Mouse (Mus musculus): Measurements from ENCODE around the gene Ttn. TPM values are rescaled to one million over a fixed set of nuclear protein-coding genes. Genes with fewer than 3 reads are reported as not detected.
"Not testable (repeated sequence)": the region's sequence is repeated elsewhere in the genome, so short reads cannot be mapped to it uniquely, and the experiment has no call there.

Ttn gene
- total RNA-seq (2021): 1 to 10 TPM; 1.1 to 2.0 TPM
- long read RNA-seq: 0 reads

DNA sequence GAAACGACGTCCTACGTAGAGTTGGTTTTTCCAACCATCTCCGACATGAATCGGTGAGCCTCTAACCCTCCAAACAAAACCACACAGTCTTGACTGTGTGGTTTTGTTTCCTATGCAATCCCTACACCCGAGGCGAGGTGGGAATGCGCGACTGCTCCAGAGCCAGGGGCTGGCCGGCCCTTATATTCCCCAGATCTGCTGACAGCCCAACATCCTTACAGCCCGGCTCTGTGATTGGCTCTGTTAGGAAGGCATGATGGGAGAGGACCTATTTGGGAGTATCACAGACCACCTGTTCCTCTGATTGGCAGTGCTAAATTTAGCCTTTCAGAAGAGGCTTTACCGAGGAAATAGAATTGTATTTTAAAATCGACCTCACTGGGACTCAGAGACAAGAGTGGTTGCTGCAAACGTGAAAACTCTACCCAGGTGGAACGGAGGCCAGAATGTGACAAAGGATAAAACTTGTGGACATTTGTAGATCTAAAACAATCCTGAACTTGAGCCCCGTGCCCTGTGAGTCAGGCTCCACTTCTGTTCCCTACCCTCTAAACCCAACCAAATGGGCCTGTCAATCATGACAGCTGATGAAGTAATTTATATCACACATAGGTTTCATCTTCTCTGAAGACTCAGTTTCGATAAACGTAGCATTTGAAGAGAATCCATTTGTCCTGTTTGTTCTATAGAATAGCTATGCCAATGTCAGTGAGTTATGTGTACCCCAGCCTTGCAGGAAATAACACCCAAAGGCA, at the start of gene Ttn:
Gene Ttn, minus strand, starts transcription at position 157 of the 755 bp plus-strand sequence.
- DNase-seq (ENCODE audit: low spot score in 2 of 2): no peak

GRCm38 (mm10) chr2:77020649-77021048, 38.3 kb upstream of the Ttn start:
- no peak for DNase-seq (ENCODE audit: low spot score in 2 of 2)

DNA sequence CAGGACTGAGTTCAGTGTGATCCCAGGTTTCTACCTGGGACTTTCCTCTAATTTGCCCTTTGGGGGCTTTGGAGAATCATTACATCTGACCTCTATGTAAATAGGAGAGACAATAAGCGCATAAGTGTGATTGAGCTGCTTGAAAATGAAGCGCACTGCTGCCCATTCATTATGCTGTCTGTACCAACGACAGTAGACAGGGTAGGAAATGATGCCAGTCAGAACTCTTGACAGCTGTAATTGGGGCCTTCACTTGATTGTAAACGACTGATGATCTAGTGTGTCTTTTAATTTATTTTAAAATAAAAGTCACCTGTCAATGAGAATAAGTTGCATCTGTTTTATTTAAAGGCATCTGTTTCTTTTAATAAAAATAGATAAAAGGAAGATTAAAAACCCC, 35.4 kb upstream of the Ttn start:
- DNase-seq (ENCODE audit: low spot score in 2 of 2): no peak

- not testable (repeated sequence) for DNase-seq (ENCODE audit: low spot score in 2 of 2)
These were observed 31.1 kb upstream of the Ttn start for GRCm38 (mm10) chr2:77013449-77013848.

DNA sequence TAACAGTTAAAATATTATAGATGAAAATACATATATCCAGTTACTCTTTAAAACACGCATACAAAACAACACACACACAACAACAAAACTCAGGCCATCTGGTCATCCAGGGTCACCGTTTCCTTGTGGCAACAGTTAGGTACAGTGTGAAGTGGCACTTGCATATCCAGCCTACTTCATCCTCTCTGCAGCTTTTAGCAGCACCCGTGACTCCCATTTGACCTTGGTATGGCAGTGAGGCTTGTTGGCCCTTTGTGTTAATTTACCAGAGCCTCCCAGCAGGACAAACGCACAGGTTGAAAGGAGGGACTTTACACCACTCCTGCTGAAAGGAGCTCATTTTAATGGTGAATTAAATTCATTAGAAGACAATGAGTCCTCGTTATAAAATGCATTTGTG, 29.6 kb upstream of the Ttn start:
- no peak for DNase-seq (ENCODE audit: low spot score in 2 of 2)

- DNase-seq (ENCODE audit: low spot score in 2 of 2): no peak
These were observed 24.7 kb upstream of the Ttn start for GRCm38 (mm10) chr2:77007015-77007414.

DNA sequence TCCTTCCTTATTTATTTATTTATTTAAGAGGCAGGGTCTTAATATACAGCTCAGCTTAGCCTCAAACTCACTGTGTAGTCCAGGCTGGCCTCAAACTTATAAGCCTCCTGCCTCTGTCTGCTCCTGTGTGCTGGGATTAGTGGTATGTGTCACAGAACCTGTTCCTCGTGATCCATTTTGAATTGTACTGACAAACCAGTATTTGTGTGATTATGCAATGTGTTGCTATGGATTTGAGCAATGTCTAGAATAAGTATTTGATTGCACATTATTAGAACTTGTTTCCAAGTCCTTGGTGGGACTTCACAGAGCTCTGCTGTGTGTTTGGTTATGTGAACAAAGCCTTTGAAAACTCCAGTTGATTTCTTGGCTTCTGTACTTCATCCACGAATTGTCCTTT, 20.8 kb upstream of the Ttn start:
- no peak for DNase-seq (ENCODE audit: low spot score in 2 of 2)

GRCm38 (mm10) chr2:76998351-76998750, 16.0 kb upstream of the Ttn start:
- DNase-seq (ENCODE audit: low spot score in 2 of 2): no peak

DNA sequence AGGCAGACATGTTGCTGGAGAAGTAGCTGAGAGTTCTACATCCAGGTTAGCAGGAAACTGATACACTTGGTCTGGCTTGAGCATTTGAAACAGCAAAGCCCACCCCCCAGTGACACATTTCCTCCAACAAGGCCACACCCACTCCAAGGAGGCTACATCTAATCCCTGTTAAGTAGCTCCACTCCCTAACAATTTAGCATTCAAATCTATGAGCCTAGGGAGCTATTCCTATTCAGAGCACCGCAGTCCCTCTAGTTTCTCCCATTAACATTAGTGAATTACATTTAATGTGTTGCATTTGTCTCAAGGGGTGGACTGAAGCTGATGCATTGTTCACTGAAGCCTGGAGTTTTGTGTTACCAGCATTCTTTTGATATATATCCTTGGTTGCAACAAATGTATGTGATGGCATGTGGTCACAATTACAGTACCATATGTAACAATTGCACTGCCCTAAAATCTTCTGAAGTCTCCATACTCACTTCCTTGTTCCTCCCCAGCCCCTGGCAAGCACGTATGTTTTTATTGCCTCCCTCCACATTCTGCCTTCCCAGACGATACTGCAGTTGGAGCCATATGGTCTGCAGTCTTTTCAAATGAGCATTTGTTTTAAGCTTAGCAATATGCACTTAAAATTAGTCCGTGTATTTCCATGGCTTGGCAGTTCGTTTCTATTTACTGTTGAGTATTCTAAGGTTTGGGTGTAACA, 10.3 kb upstream of the Ttn start:
- DNase-seq (ENCODE audit: low spot score in 2 of 2): peak; percentile 56 to 72

DNA sequence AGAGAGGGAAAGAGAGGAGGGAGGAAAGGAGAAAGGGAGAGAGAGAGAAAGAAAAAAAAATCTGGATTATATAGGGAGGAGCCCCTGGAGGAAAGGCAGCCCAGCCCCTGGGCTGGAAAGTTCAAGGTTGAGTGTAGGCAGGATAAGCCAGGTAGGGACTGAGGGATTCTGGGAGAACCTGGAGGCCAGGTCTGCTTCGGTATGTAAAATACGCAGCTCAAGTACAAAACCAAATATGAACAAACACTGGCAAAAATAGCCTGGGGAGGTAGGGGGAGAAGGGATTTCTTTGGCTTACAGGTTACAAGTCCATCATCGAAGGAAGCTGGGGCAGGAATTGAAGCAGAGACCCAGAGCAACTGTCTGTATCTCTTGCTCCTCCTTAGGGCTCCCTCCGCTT, 5.0 kb upstream of the Ttn start:
- DNase-seq (ENCODE audit: low spot score in 2 of 2): no peak

DNA sequence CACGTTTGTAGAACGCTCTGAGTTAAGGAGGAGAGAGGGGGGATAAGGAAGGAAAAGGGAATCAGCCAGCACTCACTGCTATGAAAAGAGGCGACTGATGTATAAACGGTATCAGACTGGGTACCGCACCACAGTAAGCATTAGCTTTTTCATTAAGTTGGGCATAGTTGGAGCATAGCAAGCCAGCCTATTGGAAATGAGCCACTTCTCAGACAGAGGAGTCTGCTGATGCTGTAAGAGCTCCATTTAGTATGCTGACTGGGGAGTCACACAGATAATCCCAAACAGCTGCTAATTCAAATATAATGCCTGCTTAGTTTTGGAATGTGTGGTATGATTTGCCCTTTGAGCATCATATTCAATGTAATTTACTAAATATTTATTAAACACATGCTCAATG, 2.0 kb upstream of the Ttn start:
- no peak for DNase-seq (ENCODE audit: low spot score in 2 of 2)

- DNase-seq (ENCODE audit: low spot score in 2 of 2): no peak
These were observed 1.3 kb upstream of the Ttn start for GRCm38 (mm10) chr2:76983601-76984000.

- peak in 1 of 2 experiments; percentile 11 for DNase-seq (ENCODE audit: low spot score in 2 of 2)
These were observed 630 bp downstream of the Ttn start for GRCm38 (mm10) chr2:76981717-76982116.

DNA sequence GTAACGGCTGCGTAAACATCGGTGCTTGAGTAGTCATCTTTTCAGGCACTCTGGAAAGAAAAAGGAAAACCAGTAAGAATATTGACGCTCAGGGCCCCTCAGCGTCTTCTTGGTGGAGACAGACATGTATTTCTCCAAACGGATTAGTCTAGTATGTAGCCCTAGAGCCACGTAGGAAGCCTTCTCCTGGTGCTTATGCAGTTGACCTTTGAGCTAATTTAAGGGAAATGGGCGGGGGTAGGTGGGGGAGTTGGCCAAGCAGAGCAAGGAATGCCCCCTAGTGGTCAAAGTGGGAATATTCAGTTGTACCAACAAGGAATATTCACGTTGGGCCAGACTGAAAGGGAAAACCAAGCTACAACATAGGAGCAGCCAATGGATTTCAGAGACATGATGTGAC, 2.2 kb downstream of the Ttn start:
- DNase-seq (ENCODE audit: low spot score in 2 of 2): peak in 1 of 2 experiments; percentile 21

DNA sequence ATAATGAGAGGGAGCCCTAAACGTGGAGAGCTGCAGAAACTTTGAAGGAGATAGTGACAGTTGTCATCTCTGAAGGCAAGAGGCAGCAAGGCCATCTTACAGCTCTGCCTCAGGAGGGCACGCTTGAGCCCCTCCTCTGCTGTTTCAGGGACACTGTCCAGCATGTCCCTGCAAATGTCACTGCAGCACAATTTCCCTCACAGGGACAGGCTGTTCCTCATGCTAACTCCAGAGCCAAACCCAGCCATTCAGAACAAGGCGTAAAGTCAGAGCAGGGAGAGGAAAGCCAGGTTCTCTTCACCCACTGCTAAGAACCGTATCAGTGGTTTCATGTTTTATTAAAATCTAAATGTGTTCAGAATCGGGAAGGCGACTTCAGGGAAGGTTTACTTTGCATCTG, 4.7 kb downstream of the Ttn start:
- DNase-seq (ENCODE audit: low spot score in 2 of 2): no peak

- DNase-seq (ENCODE audit: low spot score in 2 of 2): no peak
These were observed 10.3 kb downstream of the Ttn start for GRCm38 (mm10) chr2:76972051-76972450.

- peak in 1 of 2 experiments; percentile 10 for DNase-seq (ENCODE audit: low spot score in 2 of 2)
These were observed 11.3 kb downstream of the Ttn start for GRCm38 (mm10) chr2:76971069-76971468.

- peak in 1 of 2 experiments; percentile 51 for DNase-seq (ENCODE audit: low spot score in 2 of 2)
These were observed 11.7 kb downstream of the Ttn start for GRCm38 (mm10) chr2:76970669-76971068.

DNA sequence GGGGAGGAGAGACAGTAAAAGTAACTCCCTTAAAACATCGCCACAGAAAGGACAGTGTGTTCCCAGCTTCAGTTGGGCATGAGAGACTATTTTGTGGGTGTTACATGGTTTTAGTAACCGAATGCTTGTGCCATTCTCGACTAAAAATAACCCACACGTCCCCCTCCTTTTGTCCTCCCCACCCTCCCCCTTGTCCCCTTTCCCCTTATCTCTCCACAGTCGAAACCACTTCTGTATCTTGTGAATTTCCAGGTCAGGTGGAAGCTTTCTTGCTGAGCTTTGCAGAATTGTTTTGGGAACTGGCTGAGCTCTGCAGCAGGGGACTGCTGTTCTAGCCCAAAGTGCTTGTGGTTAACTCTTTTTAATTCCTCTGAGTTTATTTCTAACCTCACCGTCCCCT, 12.1 kb downstream of the Ttn start:
- no peak for DNase-seq (ENCODE audit: low spot score in 2 of 2)

DNA sequence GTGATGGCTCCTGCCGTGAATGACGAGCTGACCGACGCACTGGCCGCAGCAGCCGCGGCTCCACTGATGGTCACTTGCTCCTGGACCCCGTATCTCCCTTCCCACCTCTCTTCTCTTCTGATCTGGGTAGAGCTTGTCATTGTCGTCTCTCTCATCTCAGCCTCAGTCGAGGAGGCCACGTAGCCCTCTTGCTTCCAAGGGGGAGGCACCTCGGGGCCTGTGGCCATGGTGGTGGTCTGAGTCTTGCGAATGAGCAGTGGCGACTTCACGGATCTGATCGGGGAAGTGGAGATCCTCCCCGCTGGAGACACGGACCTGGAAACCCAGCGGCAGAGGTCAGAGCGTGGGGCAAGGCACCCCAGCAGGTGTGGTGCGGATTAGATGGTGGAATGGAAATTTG, 12.7 kb downstream of the Ttn start:
- DNase-seq (ENCODE audit: low spot score in 2 of 2): no peak

DNA sequence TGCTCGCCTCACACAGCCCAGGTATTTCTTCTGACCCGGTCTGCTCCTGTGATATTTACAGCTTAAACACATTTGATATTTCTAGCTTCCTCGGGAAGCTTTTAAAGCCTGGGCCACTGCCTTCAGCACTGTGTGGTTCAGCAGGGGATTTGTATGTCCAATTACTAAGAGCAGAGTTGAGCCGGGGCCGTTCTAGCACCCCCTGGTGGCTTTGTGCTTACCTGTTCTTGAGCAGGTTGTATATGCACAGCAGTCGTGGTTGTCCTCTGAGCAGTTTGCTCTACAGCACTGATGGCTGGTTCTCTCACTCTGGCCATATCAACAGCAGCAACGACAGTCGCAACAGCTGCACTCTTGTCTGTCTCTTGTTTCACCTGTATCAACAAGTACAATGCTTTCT, 13.4 kb downstream of the Ttn start:
- peak; percentile 45 to 84 for DNase-seq (ENCODE audit: low spot score in 2 of 2)

DNA sequence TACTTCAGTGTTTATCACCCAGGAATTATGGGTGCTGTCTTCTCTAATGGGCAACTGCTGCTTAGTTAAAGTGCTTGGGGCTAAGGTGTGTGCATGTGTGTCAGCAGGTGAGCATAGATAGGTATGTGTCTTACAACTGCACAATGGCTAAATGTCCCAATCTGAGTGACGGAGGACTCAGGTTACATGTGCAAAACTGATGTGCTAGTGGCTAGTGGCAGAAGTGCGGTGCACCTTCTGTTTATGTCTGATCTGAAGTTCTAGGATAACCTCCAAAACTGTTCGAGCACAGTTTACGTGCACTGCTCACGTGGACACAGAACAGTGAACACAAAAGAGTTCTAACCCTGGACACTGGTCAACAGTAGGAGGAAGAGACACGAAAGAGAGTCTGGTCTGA, 15.8 kb downstream of the Ttn start:
- DNase-seq (ENCODE audit: low spot score in 2 of 2): no peak

GRCm38 (mm10) chr2:76966013-76966412, 16.3 kb downstream of the Ttn start:
- DNase-seq (ENCODE audit: low spot score in 2 of 2): no peak

All from layer of hippocampus, adult 18-20 months (tissue).